Mouse (Mus musculus): Measurements from ENCODE around the gene Rdh9.
"Not testable (repeated sequence)": the region's sequence is repeated elsewhere in the genome, so short reads cannot be mapped to it uniquely, and the experiment has no call there.

Rdh9 gene

DNA sequence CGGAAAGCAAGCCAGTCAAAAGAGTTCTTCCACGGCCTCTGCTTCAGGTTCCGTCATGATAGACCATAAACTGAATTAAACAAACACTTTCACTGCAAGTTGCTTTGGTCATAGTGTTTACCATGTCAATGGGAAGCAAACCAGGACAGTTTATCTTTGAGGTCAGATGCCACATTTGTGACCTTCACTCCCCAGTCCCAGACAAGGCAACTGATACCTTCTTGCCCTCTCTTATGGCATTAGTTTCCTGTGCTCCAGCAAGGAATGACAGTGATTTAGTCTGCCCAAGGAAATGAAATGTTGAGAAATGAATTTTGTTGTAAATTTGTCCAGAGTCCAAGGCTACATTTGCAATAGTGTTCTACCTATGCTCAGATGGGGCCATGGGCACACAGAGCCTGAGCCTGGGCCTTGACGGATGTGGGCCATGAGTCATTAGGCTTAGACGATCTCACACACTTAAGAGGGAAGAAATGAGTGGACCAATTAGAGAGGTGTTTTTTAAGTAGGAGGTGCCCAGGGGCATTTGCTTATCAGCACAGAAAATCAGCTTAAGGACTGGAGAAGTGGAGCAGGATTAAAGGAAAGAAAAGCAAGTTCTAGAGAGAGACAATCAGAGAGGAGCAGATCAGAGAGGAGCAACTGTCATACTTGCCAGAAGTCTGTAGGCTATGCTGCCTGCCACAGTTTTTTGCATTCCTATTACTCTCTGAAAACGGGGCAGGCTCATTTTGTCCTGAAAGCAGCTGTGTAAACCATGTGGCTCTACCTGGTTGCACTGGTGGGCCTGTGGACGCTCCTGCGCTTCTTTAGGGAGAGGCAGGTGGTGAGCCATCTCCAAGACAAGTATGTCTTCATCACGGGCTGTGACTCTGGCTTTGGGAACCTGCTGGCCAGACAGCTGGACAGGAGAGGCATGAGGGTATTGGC, 16.7 kb upstream of the Rdh9 start, which contains the start of the genes Rdh1 and Rdh16f1:
Gene Rdh1 (plus strand): TSS at position 541 of the 930 bp plus-strand sequence.
Gene Rdh16f1 (plus strand): TSS at position 607 of the 930 bp plus-strand sequence.
- no peak for DNase-seq

DNA sequence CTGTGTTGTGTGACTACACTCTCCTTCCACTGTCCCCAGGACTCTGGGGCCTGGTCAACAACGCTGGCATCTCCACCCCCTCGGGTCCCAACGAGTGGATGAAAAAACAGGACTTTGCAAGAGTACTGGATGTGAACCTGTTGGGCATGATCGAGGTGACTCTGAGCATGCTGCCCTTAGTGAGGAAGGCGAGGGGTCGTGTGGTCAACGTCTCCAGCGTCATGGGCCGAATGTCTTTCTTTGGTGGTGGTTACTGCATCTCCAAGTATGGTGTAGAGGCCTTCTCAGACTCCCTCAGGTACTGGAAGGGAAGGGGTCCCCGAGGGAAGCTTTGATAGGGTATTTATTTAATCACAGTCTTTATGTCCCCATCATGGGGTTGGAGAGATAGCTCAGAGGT, 13.3 kb upstream of the Rdh9 start:
- not testable (repeated sequence) for DNase-seq

DNA sequence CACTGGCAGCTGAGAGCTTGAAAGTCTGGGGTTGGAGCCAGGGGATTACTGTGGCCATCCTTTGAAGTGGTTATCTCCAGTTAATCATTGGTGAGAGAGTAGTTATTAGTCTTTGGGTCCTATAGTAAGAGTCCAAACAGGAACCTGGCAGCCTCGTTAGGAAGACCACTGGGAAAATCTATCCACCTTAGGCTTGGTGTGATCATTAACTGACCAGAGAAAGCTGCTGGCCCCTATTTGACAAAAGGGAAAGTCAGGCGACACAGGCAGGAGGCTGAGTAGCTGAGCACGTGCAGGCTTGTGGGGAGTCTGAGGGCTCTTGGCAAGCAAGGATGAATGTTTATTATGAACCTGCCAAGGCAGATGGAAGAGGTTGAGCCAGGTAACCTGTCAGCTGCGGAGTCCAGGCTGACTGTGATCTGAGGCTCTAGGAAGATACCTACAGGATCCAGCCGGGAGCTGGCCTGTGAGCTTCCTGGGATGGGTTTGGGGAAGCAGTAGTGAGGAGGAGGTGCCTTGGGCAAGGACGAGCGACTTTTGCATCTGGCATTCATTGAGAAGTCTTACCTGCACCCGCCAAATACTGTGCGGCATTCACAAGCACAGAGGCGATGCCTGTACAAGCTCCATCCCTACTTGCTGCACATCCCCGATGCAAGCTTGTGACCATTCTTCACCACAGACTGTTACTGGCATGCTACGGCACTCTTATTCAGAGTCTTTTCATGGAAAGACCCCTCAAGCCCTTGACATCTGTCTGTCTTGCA, 12.1 kb upstream of the Rdh9 start:
- no peak for DNase-seq

DNA sequence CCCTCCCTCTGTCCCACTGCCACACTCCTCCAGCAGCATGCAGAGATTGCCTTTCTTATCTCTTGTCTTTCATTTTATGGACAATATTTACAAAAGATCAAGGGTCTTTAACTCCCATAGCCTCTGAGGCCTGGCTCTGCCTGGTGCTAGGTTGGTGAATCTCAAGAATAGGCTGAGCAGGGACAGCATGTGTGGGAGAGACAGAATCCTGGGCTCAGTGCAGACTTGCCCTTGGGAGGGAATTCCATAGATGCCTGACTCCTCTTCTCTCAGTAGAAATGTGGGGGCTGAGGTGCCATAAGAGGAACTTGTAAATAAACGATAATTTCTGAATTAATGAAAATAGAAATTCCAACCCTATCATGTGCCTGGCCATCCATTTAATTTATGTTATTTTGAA, 9.6 kb upstream of the Rdh9 start:
- no peak for DNase-seq

DNA sequence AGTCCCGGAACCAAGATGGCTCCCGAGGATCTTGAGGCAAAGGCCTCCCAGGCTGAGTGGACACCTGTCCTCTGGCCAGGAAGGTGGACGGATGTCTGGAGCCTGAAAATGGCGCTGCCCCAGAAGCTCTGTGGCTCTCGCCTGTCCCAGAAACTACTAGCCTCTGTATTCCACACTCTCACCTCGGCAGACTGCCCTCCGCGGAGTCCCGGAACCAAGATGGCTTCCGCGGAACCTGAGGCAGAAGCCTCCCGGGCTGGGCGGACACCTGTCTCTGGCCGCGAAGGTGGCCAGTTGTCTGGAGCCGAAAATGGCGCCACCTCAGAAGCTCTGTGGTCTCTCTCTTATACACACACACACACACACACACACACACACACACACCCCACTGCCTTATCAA, 6.1 kb downstream of the Rdh9 start:
- not testable (repeated sequence) for DNase-seq

DNA sequence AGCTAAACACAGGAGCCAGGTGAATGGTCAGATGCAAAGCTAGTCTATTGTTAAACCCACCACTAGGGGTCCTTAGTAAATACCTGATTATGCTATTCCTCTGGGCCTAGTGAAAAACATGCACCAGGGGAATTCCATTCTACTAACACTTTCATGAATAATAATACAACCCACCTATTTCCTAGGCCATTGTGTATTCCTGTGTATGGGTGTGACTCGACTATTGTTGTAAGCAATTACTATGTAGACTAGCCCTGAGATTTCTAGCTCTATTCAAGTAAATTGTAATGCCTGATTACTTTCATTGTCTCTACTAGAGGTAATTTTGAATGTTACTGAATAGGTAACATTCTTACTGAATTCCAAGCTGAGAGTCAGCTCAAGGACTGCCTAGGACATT, 9.2 kb downstream of the Rdh9 start:
- not testable (repeated sequence) for DNase-seq

DNA sequence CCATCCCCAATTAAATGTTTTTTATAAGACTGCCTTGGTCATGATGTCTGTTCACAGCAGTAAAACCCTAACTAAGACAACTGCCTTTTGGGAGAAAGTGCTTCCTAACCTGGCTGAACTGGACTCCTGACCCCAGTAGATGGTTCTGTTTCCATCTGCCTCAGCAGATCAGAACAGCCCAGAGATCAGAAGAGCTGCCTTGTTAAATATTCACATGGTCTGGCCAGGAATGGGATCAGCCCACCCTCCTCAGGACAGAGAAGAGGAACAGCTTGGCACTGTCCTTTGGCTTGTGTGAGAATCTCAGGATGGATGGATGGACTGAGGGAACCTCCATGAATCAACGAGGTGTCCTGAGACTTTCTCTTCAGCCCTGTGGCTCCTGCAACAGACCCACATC, 23.1 kb downstream of the Rdh9 start:
- no peak for DNase-seq

DNA sequence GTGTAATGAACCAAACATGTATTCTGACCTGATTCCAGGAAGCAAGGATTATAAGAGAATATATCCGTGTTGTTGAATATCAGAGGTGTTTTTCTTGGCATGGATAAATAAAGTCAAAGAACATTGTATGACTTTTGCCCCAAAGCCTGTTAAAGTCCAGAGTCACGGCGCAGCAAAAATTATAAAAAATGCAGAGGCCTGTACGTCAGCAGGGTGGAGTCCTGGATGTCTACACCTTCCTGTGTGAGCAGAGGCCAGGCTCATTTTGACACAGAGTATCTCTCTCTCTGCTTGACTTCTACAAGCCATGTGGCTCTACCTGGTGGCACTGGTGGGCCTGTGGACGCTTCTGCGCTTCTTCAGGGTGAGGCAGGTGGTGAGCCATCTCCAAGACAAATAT, 24.7 kb downstream of the Rdh9 start, which contains the start of gene Rdh16:
Gene Rdh16 (plus strand): TSS at position 262 of the 400 bp plus-strand sequence.
- no peak for DNase-seq

DNA sequence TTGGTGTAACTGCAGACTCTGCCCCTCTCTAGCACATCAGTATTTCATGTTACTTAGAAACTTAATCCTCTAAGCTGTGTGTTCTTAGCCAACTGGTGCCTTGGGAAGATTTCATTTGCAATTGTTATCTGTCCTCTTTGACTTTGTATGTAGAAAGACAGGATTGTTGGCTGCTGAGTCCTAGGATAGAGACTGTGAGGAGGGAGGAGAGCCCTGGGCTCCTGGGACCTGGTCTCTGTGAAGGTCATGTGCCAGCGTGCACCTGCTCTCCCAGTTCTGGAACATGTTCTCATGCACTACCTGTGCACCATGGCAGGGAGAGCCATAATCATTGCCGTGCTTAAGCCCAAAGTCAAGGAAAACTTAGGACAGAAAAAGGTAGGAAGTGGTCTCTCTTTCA, 25.4 kb downstream of the Rdh9 start:
- DNase-seq = no peak

DNA sequence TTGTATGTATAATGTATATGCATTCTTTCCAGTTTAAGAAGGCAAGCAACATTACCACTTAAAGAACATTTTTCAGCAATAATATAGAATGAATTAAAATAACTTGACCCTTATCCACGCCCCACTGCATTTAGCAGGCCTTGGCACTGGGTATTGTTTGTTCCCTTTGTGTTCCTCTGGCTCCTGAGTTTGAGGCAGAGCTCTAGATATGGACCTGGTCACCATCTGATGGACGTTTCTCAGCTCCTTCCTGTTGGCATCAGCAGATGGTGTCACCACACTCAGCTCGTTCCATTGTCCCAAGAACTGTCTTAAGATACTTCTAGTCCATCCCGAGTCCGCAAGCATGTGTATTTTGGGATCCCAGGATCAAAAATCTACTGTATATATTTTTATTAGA, 26.1 kb downstream of the Rdh9 start:
- no peak for DNase-seq

DNA sequence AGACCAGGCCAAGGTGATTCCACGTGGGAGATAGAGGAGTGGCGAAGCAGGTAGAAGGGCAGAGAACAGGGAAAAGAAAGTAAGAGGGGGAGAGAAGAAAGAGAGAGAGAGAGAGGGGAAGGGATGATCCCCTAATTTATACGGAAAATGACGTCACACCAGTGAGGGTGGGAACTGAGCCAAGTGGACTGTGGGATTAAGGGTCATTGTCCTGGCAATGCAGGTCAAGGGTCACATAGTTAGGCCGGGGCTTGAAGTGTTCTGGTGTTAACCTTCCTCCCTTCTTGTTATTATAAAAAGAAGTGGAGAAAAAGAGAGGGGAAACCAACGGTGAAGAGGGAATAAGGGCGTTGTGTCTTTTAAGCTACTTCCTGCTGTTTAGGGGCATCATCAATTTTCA, 28.2 kb downstream of the Rdh9 start:
- no peak for DNase-seq

DNA sequence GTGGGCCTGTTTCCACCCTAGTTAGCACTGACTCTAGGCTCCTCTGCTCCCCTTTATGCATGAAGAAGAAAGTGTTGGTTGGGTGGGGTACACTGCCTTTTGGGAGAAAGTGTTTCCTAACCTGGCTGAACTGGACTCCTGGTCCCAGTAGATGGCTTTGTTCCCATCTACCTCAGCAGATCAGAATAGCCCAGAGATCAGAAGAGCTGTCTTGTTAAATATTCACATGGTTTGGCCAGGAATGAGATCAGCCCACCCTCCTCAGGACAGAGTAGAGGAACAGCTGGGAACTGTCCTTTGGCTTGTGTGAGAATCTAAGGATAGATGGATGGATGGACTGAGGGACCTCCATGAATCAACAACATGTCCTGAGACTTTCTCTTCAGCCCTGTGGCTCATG, 39.7 kb downstream of the Rdh9 start:
- no peak for DNase-seq

DNA sequence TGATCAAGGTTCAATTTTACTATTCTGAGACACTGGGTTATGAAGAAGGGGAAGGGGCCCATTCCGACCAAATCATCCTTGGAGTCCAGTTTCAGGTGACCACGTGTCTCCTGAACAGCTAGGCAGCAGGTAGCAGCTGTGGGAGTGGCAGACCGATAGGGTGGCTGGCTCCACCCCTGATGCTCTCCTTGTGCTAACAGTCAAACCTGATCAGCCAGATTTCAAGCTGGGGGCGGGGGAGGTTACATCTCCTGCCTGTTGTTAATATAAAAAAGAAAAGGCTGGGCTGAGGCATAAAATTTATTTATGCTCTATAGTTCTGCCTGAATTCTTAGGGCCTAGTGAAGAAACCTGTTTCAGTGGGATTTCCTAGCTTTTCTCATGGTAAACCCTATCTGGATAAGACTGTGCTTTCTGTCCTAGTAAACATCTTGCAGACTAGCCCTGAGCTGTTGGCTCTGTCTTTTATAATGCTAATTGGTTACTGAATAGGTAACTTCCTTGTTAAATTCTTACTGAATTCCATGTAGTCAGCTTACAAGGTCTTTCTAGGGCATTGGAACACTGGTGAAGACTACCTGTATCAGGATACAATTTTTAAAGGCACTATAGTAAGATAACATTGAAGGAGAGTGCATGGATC, 41.2 kb downstream of the Rdh9 start:
- not testable (repeated sequence) for DNase-seq

DNA sequence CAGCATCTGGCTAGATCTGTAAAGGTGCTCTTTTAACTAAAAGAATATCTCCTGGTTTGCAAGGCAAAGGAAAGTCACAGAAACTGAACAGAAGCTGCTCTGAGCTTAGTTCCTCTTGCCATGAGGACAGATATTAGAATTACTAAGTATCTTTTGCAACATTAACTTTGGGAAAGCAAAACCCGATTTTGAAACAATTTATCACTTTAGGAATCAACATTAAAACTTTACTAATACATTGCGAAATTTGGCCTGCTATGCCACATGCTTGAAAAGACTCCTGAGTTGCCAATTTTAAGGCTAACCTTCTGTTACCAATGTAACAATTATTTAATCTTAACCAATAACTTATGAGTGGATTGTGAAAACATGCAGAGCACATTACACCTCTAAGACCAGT, 45.6 kb downstream of the Rdh9 start:
- not testable (repeated sequence) for DNase-seq

DNA sequence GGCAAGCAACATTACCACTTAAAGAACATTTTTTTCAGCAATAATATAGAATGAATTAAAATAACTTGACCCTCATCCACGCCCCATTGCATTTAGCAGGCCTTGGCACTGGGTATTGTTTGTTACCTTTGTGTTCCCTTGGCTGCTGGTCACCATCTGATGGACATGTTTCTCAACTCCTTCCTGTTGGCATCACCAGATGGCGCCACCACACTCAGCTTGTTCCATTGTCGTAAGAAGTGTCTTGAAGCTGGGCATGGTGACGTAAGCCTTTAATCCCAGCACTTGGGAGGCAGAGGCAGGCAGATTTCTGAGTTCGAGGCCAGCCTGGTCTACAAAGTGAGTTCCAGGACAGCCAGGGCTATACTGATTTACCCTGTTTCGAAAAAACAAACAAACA, 49.2 kb downstream of the Rdh9 start:
- DNase-seq = no peak

DNA sequence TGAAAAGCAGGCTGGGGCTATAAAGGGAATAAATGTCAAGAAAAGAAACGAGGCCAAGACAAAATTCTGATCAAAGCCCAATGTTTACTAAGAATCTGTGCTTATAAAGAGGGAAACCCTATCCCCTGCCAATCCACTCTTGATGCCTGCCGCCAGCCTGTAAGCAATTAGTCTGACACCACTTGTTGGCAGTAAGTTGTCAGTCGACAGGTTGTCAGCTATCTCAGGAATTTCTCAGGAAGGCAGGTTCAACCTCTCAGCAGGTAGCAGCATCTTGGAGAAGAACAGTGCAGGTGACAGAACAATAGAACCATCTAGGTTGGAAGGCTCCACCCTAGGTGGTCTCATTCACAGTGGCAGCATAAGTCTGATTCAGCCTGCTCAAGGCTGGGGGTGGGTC, 52.9 kb downstream of the Rdh9 start:
- no peak for DNase-seq

DNA sequence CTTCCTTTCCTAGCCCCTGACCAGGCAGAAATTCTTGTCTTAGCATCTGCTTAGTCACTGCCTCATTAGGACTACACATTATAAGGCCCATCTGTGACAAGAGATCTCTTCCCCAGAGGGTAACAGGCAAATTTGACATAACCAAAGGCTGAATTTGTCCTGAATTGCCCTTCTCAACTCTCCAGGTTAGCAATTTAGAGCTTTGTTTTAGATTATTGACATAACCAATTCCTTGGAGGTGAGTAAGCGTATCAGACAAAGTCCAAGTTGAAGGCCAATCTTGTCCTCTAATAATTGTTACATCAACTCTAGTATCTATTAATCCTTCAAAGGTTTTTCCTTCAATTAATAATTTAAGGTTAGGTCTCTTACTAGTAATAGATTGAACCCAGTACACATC, 58.0 kb downstream of the Rdh9 start:
- not testable (repeated sequence) for DNase-seq

DNA sequence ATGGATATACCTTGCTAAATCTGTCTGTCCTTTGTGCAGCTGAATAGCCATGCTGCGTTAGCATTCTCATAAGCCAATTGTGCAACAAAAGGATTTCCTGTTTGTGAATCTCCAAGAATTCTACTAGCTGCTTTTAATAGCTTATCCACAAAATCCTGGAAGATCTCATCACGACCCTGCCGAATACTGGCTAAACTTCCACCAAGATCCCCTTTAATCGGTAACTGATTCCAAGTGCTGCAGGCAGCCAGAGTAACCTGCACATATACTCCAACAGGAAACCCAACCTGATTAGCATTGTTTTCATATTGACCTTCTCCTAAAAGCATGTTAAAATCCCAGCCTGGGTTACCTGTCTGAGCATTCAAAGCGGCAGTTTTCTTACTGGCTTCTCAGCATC, 59.1 kb downstream of the Rdh9 start:
- DNase-seq = no peak

DNA sequence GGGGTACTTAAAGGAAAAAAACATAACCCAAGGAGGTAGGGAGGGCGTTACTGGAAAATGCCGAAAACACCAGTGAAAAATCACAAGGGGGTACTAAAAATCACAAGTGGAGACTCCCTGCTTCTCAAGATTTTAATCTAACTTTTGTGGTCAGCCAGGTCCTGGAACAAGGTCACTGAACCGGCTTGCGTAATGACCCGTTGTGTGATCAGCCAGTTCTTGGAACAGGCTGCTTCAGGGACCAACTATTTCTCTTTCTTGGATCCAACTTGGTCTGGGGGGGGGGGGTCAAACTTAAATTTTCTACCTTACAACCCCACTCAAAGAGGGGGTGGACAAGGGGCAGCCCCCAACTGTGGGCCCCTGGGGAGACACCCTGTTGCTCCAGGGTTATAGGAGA, 61.6 kb downstream of the Rdh9 start:
- DNase-seq = not testable (repeated sequence)

DNA sequence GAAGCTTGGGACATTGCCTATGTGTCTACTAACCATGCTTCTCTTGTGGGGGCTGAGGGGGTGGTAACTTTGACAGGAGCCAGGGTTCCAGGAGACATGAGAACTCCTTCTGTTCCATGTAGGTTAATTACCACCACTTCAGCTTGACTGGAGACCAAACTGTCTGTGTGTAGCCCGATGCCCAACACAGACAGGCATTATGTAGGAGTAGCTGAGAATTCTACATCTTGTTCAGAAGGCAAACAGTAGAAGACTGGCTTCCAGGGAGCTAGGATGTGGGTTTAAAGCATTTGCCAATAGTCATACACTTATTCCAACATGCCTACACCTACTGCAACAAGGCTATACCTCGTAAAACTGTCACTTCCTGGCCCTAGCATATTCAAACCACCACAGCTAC, 62.4 kb downstream of the Rdh9 start:
- no peak for DNase-seq

DNA sequence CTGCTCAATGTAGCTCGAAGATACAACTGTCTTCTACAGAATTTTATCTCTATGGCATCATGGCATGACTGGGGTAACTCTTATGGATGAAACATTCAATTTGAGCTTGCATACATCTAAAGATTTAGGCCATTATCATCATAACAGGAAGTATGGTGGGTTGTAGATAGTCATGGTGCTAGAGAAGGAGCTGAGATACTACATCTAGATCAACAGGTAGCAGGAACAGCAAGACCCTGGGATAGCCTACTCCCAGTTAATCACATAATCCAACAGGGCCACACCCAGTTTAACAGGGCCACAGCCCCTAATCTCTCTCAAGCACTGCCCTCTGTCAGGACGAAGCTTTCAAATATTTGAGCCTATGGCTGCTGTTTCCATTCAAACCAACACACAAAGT, 64.6 kb downstream of the Rdh9 start:
- no peak for DNase-seq

All from thymus, adult 18-20 months (tissue).